Mouse (Mus musculus): ENCODE measurements at regions not wholly inside any gene's neighbourhood (a gene's known extent, or its start where the extent isn't known, plus 50 kb on each side); places are given as distances from the start of the nearest gene placed in this dataset.

DNA sequence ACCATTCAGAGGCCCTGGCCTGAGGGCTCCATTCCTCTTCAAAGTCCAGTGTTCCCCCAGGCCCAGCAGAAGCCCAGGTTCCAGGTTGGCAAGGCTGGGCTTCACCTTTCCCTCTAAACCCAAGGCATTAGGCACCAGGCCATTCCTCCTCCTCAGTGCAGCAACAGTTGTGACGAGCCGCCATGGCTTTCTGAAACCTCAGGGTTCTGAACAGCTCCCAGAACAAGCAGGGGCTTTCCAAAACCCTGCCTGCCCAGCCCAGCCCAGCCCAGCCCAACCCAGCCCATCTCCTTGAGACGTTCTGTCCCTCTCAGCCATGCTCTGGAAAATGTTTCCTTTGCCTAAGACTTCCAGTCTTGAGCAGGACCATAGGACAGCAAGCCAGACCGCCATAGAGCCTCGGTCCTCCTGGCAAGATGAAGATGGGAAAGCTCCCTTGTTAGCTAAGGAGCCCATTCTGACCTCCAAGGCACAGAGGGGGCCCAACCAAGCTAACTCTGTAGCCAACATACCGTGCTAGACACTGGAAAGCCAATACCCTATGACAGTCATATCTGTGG, 89.8 kb downstream of the Zfp36l2 start:
- ATAC-seq (ENCODE audit: low FRiP score) (no peak), DNase-seq (ENCODE audit: low spot score) (no peak)
- H3K4me1 ChIP-seq (replicated peaks; ENCODE audit: control insufficient read depth, insufficient read depth, low read length), result peaks cover 12% of the 10 kb centered on the region
- no peak overlapping the region for H3K27ac ChIP-seq (ENCODE audit: low read depth, low read length)
- WGBS, result 93% methylated on average over 6 of the region's 6 CpGs
- H3K27me3 ChIP-seq (ENCODE audit: control insufficient read depth, insufficient read depth, low read length), result no peaks in the 10 kb centered on the region
- no peak overlapping the region for H3K4me3 ChIP-seq (ENCODE audit: low read depth, low read length)
- no peak overlapping the region for H3K9ac ChIP-seq (ENCODE audit: low read depth, low read length)
- H3K4me2 ChIP-seq (replicated peaks; ENCODE audit: low read depth, low read length), result no peak overlapping the region
- H3K36me3 ChIP-seq (ENCODE audit: control insufficient read depth, insufficient read depth, low read length), result no peaks in the 10 kb centered on the region
- no peaks in the 10 kb centered on the region for H3K9me3 ChIP-seq (ENCODE audit: control insufficient read depth, low read length)

DNA sequence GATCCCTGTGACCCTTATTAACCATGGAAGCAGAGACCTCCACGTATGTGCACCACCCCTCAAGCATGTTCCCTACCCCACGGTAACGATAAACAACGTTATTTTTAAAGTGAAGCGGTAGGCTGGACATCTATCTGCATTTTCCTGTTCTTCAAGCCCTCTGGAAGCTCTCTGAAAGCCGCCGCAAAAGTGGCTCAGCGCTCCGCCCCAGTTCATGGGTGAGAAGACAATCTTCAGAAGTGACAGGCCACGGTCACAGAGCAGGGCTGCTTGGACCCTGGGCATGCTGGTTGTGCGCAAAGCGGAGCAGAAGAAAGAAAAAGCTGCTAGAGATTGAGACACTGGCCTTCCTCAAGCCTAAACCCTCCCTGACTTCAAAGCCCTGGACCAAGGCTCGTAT, 90.5 kb downstream of the Zfp36l2 start:
- H3K4me1 ChIP-seq (replicated peaks; ENCODE audit: control insufficient read depth, insufficient read depth, low read length), result peaks cover 12% of the 10 kb centered on the region

DNA sequence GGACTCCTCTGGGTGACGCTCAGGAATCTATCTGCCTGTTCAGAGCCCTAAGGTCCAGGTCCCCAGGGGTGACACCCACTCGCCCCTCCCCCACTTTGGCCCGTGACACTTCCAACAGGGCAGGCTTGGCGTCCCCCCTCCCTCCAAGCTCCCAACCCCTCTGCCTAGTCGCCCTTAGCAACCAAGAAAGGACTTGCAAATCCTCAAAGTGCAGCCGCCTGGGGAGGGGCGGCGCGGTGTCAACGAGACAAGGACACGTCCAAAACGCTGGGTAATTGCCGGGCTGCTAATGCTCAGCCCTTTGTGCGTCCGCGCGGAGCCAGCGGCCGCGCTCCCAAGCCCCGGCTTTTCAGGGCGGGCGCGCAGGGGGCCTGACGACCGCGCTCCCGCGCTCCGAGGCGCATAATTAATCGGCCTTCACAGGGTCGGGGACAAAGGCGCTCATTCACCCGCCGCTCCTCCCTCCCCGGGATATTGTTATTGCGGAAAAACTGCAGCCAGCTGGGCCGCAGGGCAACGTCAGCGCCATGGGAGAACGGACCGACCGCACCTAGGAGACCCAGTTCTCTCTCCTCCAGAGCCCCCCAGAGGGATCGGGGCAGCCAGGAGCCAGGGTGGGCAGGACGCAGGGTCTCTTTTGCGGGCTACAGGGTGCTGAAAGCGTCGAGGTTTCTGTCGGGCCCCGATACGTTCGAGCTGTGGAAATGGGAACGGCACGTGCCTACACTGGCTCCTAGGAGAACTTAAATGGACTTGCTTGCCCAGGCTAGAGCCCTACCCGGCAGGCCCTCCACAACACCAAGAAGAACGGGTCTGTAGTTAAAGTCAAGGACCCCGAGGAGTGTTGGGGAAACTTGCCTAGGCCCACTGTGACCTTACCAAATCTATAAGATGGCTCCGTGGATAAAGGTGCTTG, 91.1 kb downstream of the Zfp36l2 start:
- H3K4me1 ChIP-seq (replicated peaks; ENCODE audit: control insufficient read depth, insufficient read depth, low read length), result peaks cover 12% of the 10 kb centered on the region

More for the DNA sequence above, 90.5 kb downstream of the Zfp36l2 start:
- H3K36me3 ChIP-seq (ENCODE audit: control insufficient read depth, insufficient read depth, low read length), result no peaks in the 10 kb centered on the region
- 59% methylated on average over 13 of the region's 13 CpGs for WGBS
- H3K4me3 ChIP-seq (ENCODE audit: low read depth, low read length), result no peak overlapping the region
- H3K9me3 ChIP-seq (ENCODE audit: control insufficient read depth, low read length), result no peaks in the 10 kb centered on the region
- H3K27ac ChIP-seq (ENCODE audit: low read depth, low read length), result peak overlapping the region; percentile 94
- ATAC-seq (ENCODE audit: low FRiP score) (no peak), DNase-seq (ENCODE audit: low spot score) (peak; percentile 61)
- peak overlapping the region; percentile 27; the same call in 1 of the 2 replicates for H3K4me2 ChIP-seq (replicated peaks; ENCODE audit: low read depth, low read length)
- H3K9ac ChIP-seq (ENCODE audit: low read depth, low read length), result peak overlapping the region; percentile 65
- H3K27me3 ChIP-seq (ENCODE audit: control insufficient read depth, insufficient read depth, low read length), result no peaks in the 10 kb centered on the region

DNA sequence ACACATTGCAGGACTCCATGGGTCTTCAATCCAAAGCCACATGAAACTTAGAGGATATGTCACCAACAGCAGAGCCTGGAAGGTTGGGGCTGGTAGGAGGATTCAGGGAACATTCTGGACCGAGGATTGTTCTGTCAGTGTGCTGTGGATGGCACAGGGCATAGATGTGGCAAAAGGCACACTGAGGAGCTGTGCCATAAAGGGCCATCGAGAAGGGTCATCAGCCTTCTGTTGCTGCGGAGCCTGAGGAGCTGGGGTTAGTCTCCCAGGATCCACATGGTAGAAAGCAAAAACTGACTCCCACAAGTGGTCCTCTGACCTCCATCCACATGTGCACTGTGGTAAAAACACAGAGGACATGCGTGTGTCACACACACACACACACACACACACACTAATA, 91.9 kb downstream of the Zfp36l2 start:
- no peak overlapping the region for H3K9ac ChIP-seq (ENCODE audit: low read depth, low read length)
- ATAC-seq (ENCODE audit: low FRiP score) (peak; percentile 38), DNase-seq (ENCODE audit: low spot score) (peak; percentile 46)
- no peaks in the 10 kb centered on the region for H3K36me3 ChIP-seq (ENCODE audit: control insufficient read depth, insufficient read depth, low read length)
- H3K27ac ChIP-seq (ENCODE audit: low read depth, low read length), result peak overlapping the region; percentile 94
- no peaks in the 10 kb centered on the region for H3K27me3 ChIP-seq (ENCODE audit: control insufficient read depth, insufficient read depth, low read length)
- 21% methylated on average over 4 of the region's 4 CpGs for WGBS
- H3K4me1 ChIP-seq (replicated peaks; ENCODE audit: control insufficient read depth, insufficient read depth, low read length), result peaks cover 12% of the 10 kb centered on the region
- H3K4me3 ChIP-seq (ENCODE audit: low read depth, low read length), result no peak overlapping the region
- no peak overlapping the region for H3K4me2 ChIP-seq (replicated peaks; ENCODE audit: low read depth, low read length)
- H3K9me3 ChIP-seq (ENCODE audit: control insufficient read depth, low read length), result no peaks in the 10 kb centered on the region

More for the DNA sequence above, 91.1 kb downstream of the Zfp36l2 start:
- peak; percentile 92 for DNase-seq (ENCODE audit: low spot score)
- ATAC-seq (ENCODE audit: low FRiP score), result peak; percentile 94
- H3K4me3 ChIP-seq (ENCODE audit: low read depth, low read length), result peak overlapping the region; percentile 16; the same call in 1 of the 2 replicates
- H3K27ac ChIP-seq (ENCODE audit: low read depth, low read length), result peak overlapping the region; percentile 94
- WGBS, result 2% methylated on average over 59 of the region's 59 CpGs
- no peaks in the 10 kb centered on the region for H3K27me3 ChIP-seq (ENCODE audit: control insufficient read depth, insufficient read depth, low read length)
- no peaks in the 10 kb centered on the region for H3K36me3 ChIP-seq (ENCODE audit: control insufficient read depth, insufficient read depth, low read length)
- peak overlapping the region; percentile 65 for H3K9ac ChIP-seq (ENCODE audit: low read depth, low read length)
- peak overlapping the region; percentile 27 for H3K4me2 ChIP-seq (replicated peaks; ENCODE audit: low read depth, low read length)
- H3K9me3 ChIP-seq (ENCODE audit: control insufficient read depth, low read length), result no peaks in the 10 kb centered on the region

DNA sequence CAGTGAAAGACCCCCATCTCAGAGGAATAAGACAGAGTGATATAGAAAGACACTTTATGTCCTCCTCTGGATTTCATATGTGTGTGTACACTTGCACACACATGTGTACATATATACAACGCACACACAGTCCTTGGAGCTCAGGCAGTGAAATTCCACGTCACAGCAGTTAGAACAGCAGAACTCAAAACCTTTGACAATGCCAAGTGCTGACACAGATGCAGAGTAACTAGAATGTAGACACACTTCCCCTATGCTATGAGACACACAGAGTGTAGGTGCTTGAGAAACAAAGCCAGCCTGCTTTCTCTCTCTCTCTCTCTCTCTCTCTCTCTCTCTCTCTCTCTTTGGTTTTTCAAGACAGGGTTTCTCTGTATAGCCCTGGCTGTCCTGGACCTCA, 92.7 kb downstream of the Zfp36l2 start:
- no peak overlapping the region for H3K4me3 ChIP-seq (ENCODE audit: low read depth, low read length)
- H3K9me3 ChIP-seq (ENCODE audit: control insufficient read depth, low read length), result no peaks in the 10 kb centered on the region
- no peak overlapping the region for H3K27ac ChIP-seq (ENCODE audit: low read depth, low read length)
- no peaks in the 10 kb centered on the region for H3K27me3 ChIP-seq (ENCODE audit: control insufficient read depth, insufficient read depth, low read length)
- H3K4me1 ChIP-seq (replicated peaks; ENCODE audit: control insufficient read depth, insufficient read depth, low read length), result peaks cover 12% of the 10 kb centered on the region
- WGBS, result 84% methylated on average over 2 of the region's 2 CpGs
- ATAC-seq (ENCODE audit: low FRiP score) (no peak), DNase-seq (ENCODE audit: low spot score) (no peak)
- H3K36me3 ChIP-seq (ENCODE audit: control insufficient read depth, insufficient read depth, low read length), result no peaks in the 10 kb centered on the region
- no peak overlapping the region for H3K4me2 ChIP-seq (replicated peaks; ENCODE audit: low read depth, low read length)
- H3K9ac ChIP-seq (ENCODE audit: low read depth, low read length), result no peak overlapping the region

DNA sequence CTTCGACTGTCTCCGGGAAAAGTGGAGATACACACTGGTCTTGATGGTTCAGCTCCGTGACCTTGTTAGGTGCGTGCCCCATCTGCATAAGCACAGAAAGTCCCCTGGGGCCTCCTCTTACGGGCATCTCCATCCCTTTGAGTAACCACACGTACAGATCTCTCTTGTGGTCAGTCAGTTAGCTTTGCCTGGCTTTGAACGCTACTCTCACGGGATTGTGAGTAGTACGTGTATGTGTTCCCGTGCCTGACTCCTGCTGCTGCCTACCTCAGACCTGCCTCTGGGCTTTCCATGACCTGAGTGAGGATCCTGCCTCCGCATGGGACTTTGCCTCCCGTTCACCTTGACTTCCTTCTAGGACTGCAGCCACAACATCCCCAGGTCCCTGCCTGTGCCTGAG, 101.4 kb downstream of the Zfp36l2 start:
- ATAC-seq (ENCODE audit: low FRiP score), result no peak
- no peak overlapping the region for H3K9ac ChIP-seq (ENCODE audit: low read depth, low read length)
- 85% methylated on average over 12 of the region's 12 CpGs for WGBS

DNA sequence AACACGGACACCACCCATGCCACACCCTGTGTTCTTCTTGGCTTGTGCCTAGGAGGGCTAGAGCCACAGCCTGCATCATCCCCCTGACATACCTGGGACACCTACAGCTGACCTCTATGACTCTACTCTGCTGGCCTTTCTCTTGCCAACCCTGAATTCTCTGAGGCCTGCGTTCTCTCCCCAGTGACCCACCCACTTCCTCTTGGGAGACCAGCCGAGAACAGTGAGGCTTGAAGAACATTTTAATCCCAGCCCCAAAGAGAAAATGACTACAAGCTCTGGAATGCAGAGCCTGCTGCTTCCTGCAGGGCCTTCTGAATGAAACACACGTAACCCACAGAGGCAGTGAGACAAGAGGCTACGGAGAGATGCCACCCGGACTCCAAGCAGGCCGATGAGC, 102.0 kb downstream of the Zfp36l2 start:
- Histone ChIP-seq H3K9ac (ENCODE audit: low read depth, low read length) (no peak overlapping the region), H3K4me1 (replicated peaks; ENCODE audit: control insufficient read depth, insufficient read depth, low read length) (peaks cover 2% of the 10 kb centered on the region; the same call in 1 of the 2 replicates), H3K27me3 (ENCODE audit: control insufficient read depth, insufficient read depth, low read length) (no peaks in the 10 kb centered on the region), H3K36me3 (ENCODE audit: control insufficient read depth, insufficient read depth, low read length) (no peaks in the 10 kb centered on the region), H3K4me3 (ENCODE audit: low read depth, low read length) (no peak overlapping the region), H3K9me3 (ENCODE audit: control insufficient read depth, low read length) (no peaks in the 10 kb centered on the region), H3K27ac (ENCODE audit: low read depth, low read length) (no peak overlapping the region), H3K4me2 (replicated peaks; ENCODE audit: low read depth, low read length) (no peak overlapping the region)
- ATAC-seq (ENCODE audit: low FRiP score) (no peak), DNase-seq (ENCODE audit: low spot score) (no peak)
- 34% methylated on average over 7 of the region's 7 CpGs for WGBS

More for the DNA sequence above, 101.4 kb downstream of the Zfp36l2 start:
- Histone ChIP-seq H3K36me3 (ENCODE audit: control insufficient read depth, insufficient read depth, low read length) (no peaks in the 10 kb centered on the region), H3K9me3 (ENCODE audit: control insufficient read depth, low read length) (no peaks in the 10 kb centered on the region), H3K4me1 (replicated peaks; ENCODE audit: control insufficient read depth, insufficient read depth, low read length) (peaks cover 2% of the 10 kb centered on the region; the same call in 1 of the 2 replicates), H3K4me2 (replicated peaks; ENCODE audit: low read depth, low read length) (no peak overlapping the region), H3K4me3 (ENCODE audit: low read depth, low read length) (no peak overlapping the region), H3K27me3 (ENCODE audit: control insufficient read depth, insufficient read depth, low read length) (no peaks in the 10 kb centered on the region), H3K27ac (ENCODE audit: low read depth, low read length) (no peak overlapping the region)
- no peak for DNase-seq (ENCODE audit: low spot score)

DNA sequence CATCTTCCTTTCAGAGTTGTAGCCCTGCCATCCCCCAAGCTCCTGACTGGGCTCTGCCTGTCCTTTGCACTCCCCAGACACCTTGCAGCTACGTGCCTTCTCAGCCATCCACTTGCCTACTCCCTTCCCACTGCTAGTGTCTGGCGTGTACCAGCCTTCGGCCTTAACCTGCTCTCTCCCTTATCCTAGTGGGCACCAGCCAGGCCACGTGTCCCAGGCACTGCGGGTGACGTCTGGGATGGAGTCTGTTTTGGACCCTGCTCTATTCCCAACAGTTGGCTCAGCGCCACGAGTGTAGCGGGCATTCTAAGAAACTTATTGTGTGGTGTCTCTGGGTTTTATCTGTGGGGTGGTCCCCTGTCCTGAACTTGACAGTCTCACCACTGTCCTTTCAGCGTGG, 102.5 kb downstream of the Zfp36l2 start:
- 89% methylated on average over 10 of the region's 10 CpGs for WGBS
- no peak for DNase-seq (ENCODE audit: low spot score)
- no peak overlapping the region for H3K4me3 ChIP-seq (ENCODE audit: low read depth, low read length)

More for the DNA sequence above, 102.5 kb downstream of the Zfp36l2 start:
- Histone ChIP-seq H3K27me3 (ENCODE audit: control insufficient read depth, insufficient read depth, low read length) (no peaks in the 10 kb centered on the region), H3K9me3 (ENCODE audit: control insufficient read depth, low read length) (no peaks in the 10 kb centered on the region), H3K36me3 (ENCODE audit: control insufficient read depth, insufficient read depth, low read length) (no peaks in the 10 kb centered on the region), H3K9ac (ENCODE audit: low read depth, low read length) (no peak overlapping the region), H3K27ac (ENCODE audit: low read depth, low read length) (no peak overlapping the region), H3K4me2 (replicated peaks; ENCODE audit: low read depth, low read length) (no peak overlapping the region), H3K4me1 (replicated peaks; ENCODE audit: control insufficient read depth, insufficient read depth, low read length) (peaks cover 2% of the 10 kb centered on the region; the same call in 1 of the 2 replicates)
- ATAC-seq (ENCODE audit: low FRiP score), result no peak

All from hindbrain, embryonic 11.5 days (tissue).